Mouse (Mus musculus) G1E (cell line): ENCODE data around the gene Ccl27a.

Experiments used
- CTCF ChIP-seq: IDR thresholded peaks from 2 replicates; pipeline ENCODE4 v1.5.1; 2012; ENCODE audit warnings: low read depth, low read length, inconsistent platforms, mixed read lengths
- GATA1 ChIP-seq: IDR thresholded peaks from 2 replicates; pipeline ENCODE4 v1.6.1; 2012; ENCODE audit warnings: borderline replicate concordance, low read length, inconsistent platforms, mixed read lengths
- GATA2 ChIP-seq: IDR thresholded peaks from 2 replicates; pipeline ENCODE4 v1.6.1; 2012; ENCODE audit warnings: low read depth, low read length, inconsistent platforms, borderline replicate concordance
- POLR2AphosphoS5 ChIP-seq: IDR thresholded peaks from 2 replicates; pipeline ENCODE4 v1.6.1; 2012; ENCODE audit warnings: low read depth, low read length, inconsistent platforms; ENCODE audit not compliant: insufficient replicate concordance
- TAL1 ChIP-seq: conservative IDR thresholded peaks from 2 replicates; pipeline ENCODE4 v1.6.1; 2012; ENCODE audit warnings: low read depth, low read length, inconsistent platforms, mixed read lengths

DNA sequence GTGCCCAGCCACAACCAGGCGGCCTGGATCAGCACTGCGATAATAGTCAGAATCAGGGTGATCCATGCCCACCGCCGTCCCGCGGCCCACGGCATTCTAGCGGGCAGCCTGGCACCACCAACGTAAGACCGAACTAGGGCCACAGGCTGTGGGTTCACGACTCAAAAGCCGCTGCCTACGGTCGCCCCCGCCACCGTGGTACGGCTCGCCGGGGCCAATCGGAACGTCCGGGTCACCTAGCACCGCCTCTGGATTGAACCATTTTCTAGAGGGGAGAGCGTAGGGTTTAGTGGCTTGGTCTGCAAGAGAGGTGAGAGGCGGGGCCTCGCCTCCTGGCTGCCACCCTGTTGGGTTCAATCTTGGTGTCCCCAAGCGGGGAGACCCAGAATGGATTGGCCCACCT is 32.9 kb downstream of the Ccl27a start:
- TF ChIP-seq CTCF, result no peak
- no peak for TF ChIP-seq TAL1
- no peak for TF ChIP-seq GATA1
- no peak for TF ChIP-seq GATA2
- no peak for TF ChIP-seq POLR2AphosphoS5
